Mouse (Mus musculus) thymus, adult 2 months (tissue): ENCODE data around the gene Gli1.

ENCODE experiments used
- CTCF ChIP-seq: fragments of 200-500 bp; IDR thresholded peaks from 2 replicates; pipeline ENCODE4 v1.5.1; 2012; ENCODE audit warnings: mild to moderate bottlenecking, control low read depth, low read length, moderate library complexity, borderline replicate concordance; ENCODE audit not compliant: control insufficient read depth, poor library complexity, insufficient read depth; ENCODE audit errors: extremely low read depth
- POLR2A ChIP-seq: fragments of 200-500 bp; IDR thresholded peaks from 2 replicates; pipeline ENCODE4 v1.6.1; 2012; ENCODE audit warnings: mild to moderate bottlenecking, low read length, control low read depth, moderate library complexity; ENCODE audit not compliant: control insufficient read depth, poor library complexity, insufficient read depth; ENCODE audit errors: extremely low read depth

GRCm38 (mm10) chr10:127317277-127317676 lies 24.5 kb downstream of the Gli1 start:
- TF ChIP-seq CTCF (no peak), POLR2A (no peak)
